Mouse (Mus musculus): ENCODE measurements around the gene Ranbp9. TPM values are rescaled to one million over a fixed set of nuclear protein-coding genes. Genes with fewer than 3 reads are reported as not detected.

Gene Ranbp9
- total and polyA plus RNA-seq, 3 experiments = 17.1 to 25.9 TPM; not detected in 1

Other genes with a start within 250 kb of the Ranbp9 start
- gene Gfod1, start 177.1 kb downstream of the Ranbp9 start, total RNA-seq (2012; rRNA removed) = 0.27 and 0.62 TPM in 2 replicates
- gene Gfod1, start 177.1 kb downstream of the Ranbp9 start, polyA plus RNA-seq (2012; ENCODE audit: insufficient read depth in 1 of 2, insufficient read length in 2 of 2, low read depth in 1 of 2, low replicate concordance in 2 of 2, missing spikeins in 1 of 2) = under 1 TPM in 1 of 2 experiments, not detected in 1; 0.93 TPM
- gene Sirt5, start 115.8 kb downstream of the Ranbp9 start, total RNA-seq (2012; rRNA removed) = 7.6 and 8.2 TPM in 2 replicates
- gene Sirt5, start 115.8 kb downstream of the Ranbp9 start, polyA plus RNA-seq (2012; ENCODE audit: insufficient read depth in 1 of 2, insufficient read length in 2 of 2, low read depth in 1 of 2, low replicate concordance in 2 of 2, missing spikeins in 1 of 2) = 10 to 100 TPM in 1 of 2 experiments, not detected in 1; 10.6 TPM
- gene Nol7, start 82.9 kb downstream of the Ranbp9 start, total RNA-seq (2012; rRNA removed) = 181 and 186 TPM in 2 replicates
- 100 to 1,000 TPM; 157 to 253 TPM for gene Nol7, start 82.9 kb downstream of the Ranbp9 start, polyA plus RNA-seq (2012; ENCODE audit: insufficient read depth in 1 of 2, insufficient read length in 2 of 2, low read depth in 1 of 2, low replicate concordance in 2 of 2, missing spikeins in 1 of 2)
- gene Mcur1, start 78.9 kb upstream of the Ranbp9 start, total RNA-seq (2012; rRNA removed) = 7.6 and 8.4 TPM in 2 replicates
- gene Mcur1, start 78.9 kb upstream of the Ranbp9 start, polyA plus RNA-seq (2012; ENCODE audit: insufficient read depth in 1 of 2, insufficient read length in 2 of 2, low read depth in 1 of 2, low replicate concordance in 2 of 2, missing spikeins in 1 of 2) = 10 to 100 TPM in 1 of 2 experiments, not detected in 1; 19.7 TPM
- gene Rnf182, start 134.4 kb upstream of the Ranbp9 start, total RNA-seq (2012; rRNA removed) = 0.04 TPM in 1 of 2 replicates, not detected in the other
- gene Rnf182, start 134.4 kb upstream of the Ranbp9 start, polyA plus RNA-seq (2012; ENCODE audit: insufficient read depth in 1 of 2, insufficient read length in 2 of 2, low read depth in 1 of 2, low replicate concordance in 2 of 2, missing spikeins in 1 of 2) = not detected